8 mouse cellular contexts compared by ENCODE assay signal in the genomic region with DNA sequence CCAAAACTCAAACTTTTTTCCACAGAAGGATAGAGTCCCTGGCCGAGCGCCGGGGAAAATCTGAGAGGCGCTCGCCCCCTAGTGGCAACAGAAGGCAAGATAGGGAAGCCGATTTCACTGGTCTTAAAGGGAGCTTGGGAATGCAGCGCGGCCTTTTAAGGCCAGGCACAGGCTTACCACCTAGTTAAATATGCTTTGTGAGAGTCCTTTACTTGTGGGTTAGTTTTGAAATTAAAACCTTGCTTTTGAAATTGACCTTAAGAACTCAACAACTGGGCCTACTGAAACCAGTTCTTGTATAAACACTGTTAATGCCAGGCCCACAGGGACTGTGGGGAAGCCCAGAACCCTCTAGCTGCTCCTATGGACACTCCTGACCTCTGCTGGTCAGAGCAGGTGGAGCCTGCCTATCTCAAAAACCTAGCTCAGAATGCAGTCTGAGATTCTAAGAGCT. TPM values are rescaled to one million over a fixed set of nuclear protein-coding genes. Genes with fewer than 3 reads are reported as not detected.
DNase-seq lines count a peak whose midpoint lies in the region; ATAC-seq and TF ChIP-seq lines count a peak whose summit lies in the region.

No protein-coding gene starts in this region.

- peak; percentile 66 to 99 (median 78); a peak in 5 of 6 replicates for TF ChIP-seq CTCF in MEL (IDR thresholded peaks at IDR 0.05 in 2 of 3, conservative IDR thresholded peaks at IDR 0.05 in 1 of 3; ENCODE audit: control insufficient read depth in 1 of 3, insufficient read depth in 1 of 3, low read depth in 2 of 3, low read length in 3 of 3, poor library complexity in 1 of 3, severe bottlenecking in 1 of 3)
- peak; percentile 74 for TF ChIP-seq CTCF in lung, adult 2 months (IDR thresholded peaks at IDR 0.05; ENCODE audit: insufficient read depth, low read length)

- H3K4me1 ChIP-seq in MEL (ENCODE audit: control insufficient read depth in 1 of 2, insufficient read depth in 2 of 2, low read length in 2 of 2): no peaks in the 10 kb centered on the region
- H3K4me1 ChIP-seq in forebrain, embryonic 16.5 days (replicated peaks; ENCODE audit: control insufficient read depth, insufficient read depth, low read length): no peaks in the 10 kb centered on the region
- no peaks in the 10 kb centered on the region for H3K4me1 ChIP-seq in lung, adult 2 months (ENCODE audit: control insufficient read depth, insufficient read depth, low read length)

- DNase-seq in MEL (ENCODE audit: low read depth, low spot score): peak; percentile 93
- peak; percentile 50 to 69 for DNase-seq in cerebellum, adult 18-20 months
- peak; percentile 79 to 80 for DNase-seq in heart, postnatal 36 days
- peak; percentile 45 to 80 for DNase-seq in layer of hippocampus, adult 18-20 months (ENCODE audit: low spot score in 2 of 2)
- DNase-seq in lung, adult 2 months: peak; percentile 75
- DNase-seq in testis, postnatal 14 days (ENCODE audit: low spot score): peak; percentile 72

- no peaks in the 10 kb centered on the region for H3K36me3 ChIP-seq in MEL (ENCODE audit: control insufficient read depth in 1 of 2, insufficient read depth in 2 of 2, low read length in 2 of 2)
- no peaks in the 10 kb centered on the region for H3K36me3 ChIP-seq in forebrain, embryonic 16.5 days (ENCODE audit: control insufficient read depth, insufficient read depth)

- H3K27ac ChIP-seq in MEL (ENCODE audit: control insufficient read depth, low read depth, low read length): no peak overlapping the region
- no peak overlapping the region for H3K27ac ChIP-seq in forebrain, embryonic 16.5 days (ENCODE audit: low read length)

- H3K4me3 ChIP-seq in MEL (ENCODE audit: control insufficient read depth in 1 of 2, insufficient read depth in 1 of 2, low read depth in 2 of 2, low read length in 2 of 2): peak overlapping the region; percentile 54 to 59
- H3K4me3 ChIP-seq in forebrain, embryonic 16.5 days (replicated peaks; ENCODE audit: low read length): no peak overlapping the region
- no peak overlapping the region for H3K4me3 ChIP-seq in lung, adult 2 months (replicated peaks; ENCODE audit: extremely low read depth, low read depth, low read length)

- H3K4me2 ChIP-seq in forebrain, embryonic 16.5 days (ENCODE audit: low read length): 0 out of 2 replicates have a peak overlapping the region, but pooled peaks have one; percentile 8

- H3K9ac ChIP-seq in MEL (ENCODE audit: control insufficient read depth, low read depth, low read length, poor library complexity, severe bottlenecking): peak overlapping the region; percentile 79
- no peak overlapping the region for H3K9ac ChIP-seq in forebrain, embryonic 16.5 days (replicated peaks; ENCODE audit: low read depth, low read length)

- H3K9me3 ChIP-seq in MEL (replicated peaks; ENCODE audit: insufficient read depth, low read length): no peaks in the 10 kb centered on the region
- H3K9me3 ChIP-seq in forebrain, embryonic 16.5 days (ENCODE audit: control insufficient read depth, low read length): no peaks in the 10 kb centered on the region

- no peaks in the 10 kb centered on the region for H3K79me2 ChIP-seq in MEL (ENCODE audit: control insufficient read depth, insufficient read depth, low read length, poor library complexity)

- TF ChIP-seq EP300 in MEL (IDR thresholded peaks at IDR 0.05; ENCODE audit: low read depth in 1 of 2, low read length in 2 of 2): no peak; a peak in 1 of 4 replicates

- peak; percentile 80 for TF ChIP-seq RAD21 in MEL (IDR thresholded peaks at IDR 0.05; ENCODE audit: low read depth, low read length)

- WGBS in forebrain, embryonic 16.5 days: under 1% methylated on average over 8 of the region's 8 CpGs
- under 1% methylated on average over 8 of the region's 8 CpGs for WGBS in lung, adult 2 months

- ATAC-seq in forebrain, embryonic 16.5 days: peak; percentile 94
- ATAC-seq in neutrophil, adult 5-6 weeks (ENCODE audit: extremely low read depth, insufficient number of reproducible peaks, low FRiP score, poor library complexity, severe bottlenecking): peak; percentile 91

- no peaks in the 10 kb centered on the region for H3K27me3 ChIP-seq in MEL (ENCODE audit: control insufficient read depth in 1 of 2, insufficient read depth in 2 of 2, low read length in 2 of 2)
- H3K27me3 ChIP-seq in forebrain, embryonic 16.5 days (replicated peaks; ENCODE audit: control insufficient read depth, insufficient read depth, low read length): no peaks in the 10 kb centered on the region

- TF ChIP-seq POLR2A in MEL (IDR thresholded peaks at IDR 0.05; ENCODE audit: control insufficient read depth in 1 of 2, insufficient read depth in 1 of 2, low read depth in 1 of 2, low read length in 2 of 2, poor library complexity in 1 of 2): no peak
- no peak for TF ChIP-seq POLR2A in lung, adult 2 months (IDR thresholded peaks at IDR 0.05; ENCODE audit: borderline replicate concordance, extremely low read depth, low read depth, low read length)

- intact Hi-C loops in heart, postnatal 36 days (cut with DNase I): loop anchor here (1.0 to 2.0 kb wide), 3 partner anchors 231 to 328 kb away; no protein-coding TSS in a partner anchor

TF ChIP-seq in MEL, 35 proteins besides CTCF, POLR2A, EP300 and RAD21:
- TF ChIP-seq USF2 (IDR thresholded peaks at IDR 0.05; ENCODE audit: borderline replicate concordance in 1 of 2, insufficient read depth in 1 of 2, low read depth in 1 of 2, low read length in 2 of 2) (no peak), ZC3H11A (IDR thresholded peaks at IDR 0.05; ENCODE audit: low read depth, low read length) (peak; percentile 98), SIN3A (IDR thresholded peaks at IDR 0.05; ENCODE audit: low read length) (peak; percentile 47; the same call in 1 of the 2 replicates), MXI1 (IDR thresholded peaks at IDR 0.05; ENCODE audit: low read depth, low read length) (no peak), USF1 (IDR thresholded peaks at IDR 0.05; ENCODE audit: low read depth, low read length) (peak; percentile 26; the same call in 1 of the 2 replicates), MYC (IDR thresholded peaks at IDR 0.05; ENCODE audit: low read depth, low read length) (no peak), TBP (IDR thresholded peaks at IDR 0.05; ENCODE audit: low read depth, low read length) (peak; percentile 57), ELF1 (IDR thresholded peaks at IDR 0.05; ENCODE audit: low read depth, low read length) (no peak), CHD2 (IDR thresholded peaks at IDR 0.05; ENCODE audit: low read length) (no peak), MAX (IDR thresholded peaks at IDR 0.05; ENCODE audit: low read length) (no peak), BHLHE40 (IDR thresholded peaks at IDR 0.05; ENCODE audit: borderline replicate concordance, low read depth, low read length) (no peak), SMC3 (IDR thresholded peaks at IDR 0.05; ENCODE audit: low read depth, low read length) (peak; percentile 89), TAL1 (IDR thresholded peaks at IDR 0.05; ENCODE audit: low read length) (no peak), POLR2AphosphoS2 (IDR thresholded peaks at IDR 0.05; ENCODE audit: low read length) (no peak)

RNA-seq across cellular contexts. Expression of gene Fignl1, which starts 20.2 kb away (rescaled TPM):
- total RNA-seq in MEL (2012; rRNA removed): 57.8 and 59.9 TPM in 2 replicates
- 10 to 100 TPM; 34.2 to 51.2 TPM for polyA plus RNA-seq in MEL (2012; ENCODE audit: insufficient read depth in 1 of 2, insufficient read length in 2 of 2, low read depth in 1 of 2, low replicate concordance in 2 of 2, missing spikeins in 1 of 2)
- 25.5 and 28.6 TPM in 2 replicates for polyA plus RNA-seq in forebrain, embryonic 16.5 days (2015; fragmentation: Nextera tagmentation; extraction: Ambion mirVana)
- total RNA-seq in heart, postnatal 36 days (2021): 1 to 10 TPM in 1 of 2 experiments, under 1 TPM in 1; 0.81 to 1.8 TPM
- total RNA-seq in layer of hippocampus, adult 18-20 months (2021): 1 to 10 TPM in 1 of 2 experiments, under 1 TPM in 1; 0.61 to 1.9 TPM
- 0.17 and 0.47 TPM in 2 replicates for polyA plus RNA-seq in lung, adult 2 months (2012; rRNA removed)
- 1.5 and 2.6 TPM in 2 replicates for total RNA-seq in neutrophil, adult 5-6 weeks (2017)

Comparison
In these comparisons a context has a peak if more than half of its experiments do, and no peak if none do; other contexts are left out.
1. H3K4me3 ChIP-seq: peak in MEL (2 of 2); none in forebrain, embryonic 16.5 days (single experiment) and lung, adult 2 months (single experiment).
2. RNA of gene Fignl1, which starts 20.2 kb away (total RNA-seq): 57.8 to 59.9 TPM in MEL; 1.5 to 2.6 TPM in neutrophil, adult 5-6 weeks, 0.61 to 1.9 TPM in layer of hippocampus, adult 18-20 months and 0.81 to 1.8 TPM in heart, postnatal 36 days; every median in the first group is over 10 times any median in the second.
3. Peak in every context shown above with its lines, with median percentiles within 50 percentile points of each other: DNase-seq.